Mouse (Mus musculus) forebrain, embryonic 11.5 days (tissue): Measurements from ENCODE around the gene Mfsd4b1. TPM values are rescaled to one million over a fixed set of nuclear protein-coding genes. Genes with fewer than 3 reads are reported as not detected.

Experiments used
- ATAC-seq: fragments of 200-750 bp; cut with Nextera tagmentation; replicated peaks from 2 replicates; pipeline ENCODE4 v1.8.0; 2017; ENCODE audit warnings: moderate TSS enrichment; ENCODE audit not compliant: low FRiP score
- DNase-seq: peaks from one replicate; pipeline ENCODE4 v3.0.0-alpha.2; 2017; ENCODE audit warnings: low spot score
- H3K27ac ChIP-seq: fragments of 300-500 bp; sonication (generic); 2 replicates; pipeline ENCODE4 v1.5.1; 2014; ENCODE audit warnings: low read depth, low read length
- H3K27me3 ChIP-seq: fragments of 300-500 bp; sonication (generic); 2 replicates; pipeline ENCODE4 v1.6.1; 2014; ENCODE audit warnings: mild to moderate bottlenecking, low read length, mixed read lengths; ENCODE audit not compliant: control insufficient read depth, insufficient read depth
- H3K36me3 ChIP-seq: fragments of 300-500 bp; sonication (generic); 2 replicates; pipeline ENCODE4 v1.6.1; 2014; ENCODE audit warnings: mild to moderate bottlenecking, low read length, moderate library complexity, mixed read lengths; ENCODE audit not compliant: control insufficient read depth, insufficient read depth
- H3K4me1 ChIP-seq: fragments of 300-500 bp; sonication (generic); replicated peaks from 2 replicates; pipeline ENCODE4 v1.6.1; 2014; ENCODE audit warnings: low read length, mixed read lengths; ENCODE audit not compliant: control insufficient read depth, insufficient read depth
- H3K4me2 ChIP-seq: fragments of 300-500 bp; sonication (generic); 2 replicates; pipeline ENCODE4 v1.6.1; 2014; ENCODE audit warnings: low read depth, mild to moderate bottlenecking, low read length, moderate library complexity, mixed read lengths; ENCODE audit not compliant: severe bottlenecking
- H3K4me3 ChIP-seq: fragments of 300-500 bp; sonication (generic); 2 replicates; pipeline ENCODE4 v1.5.1; 2014; ENCODE audit warnings: low read depth, low read length
- H3K9ac ChIP-seq: fragments of 300-500 bp; sonication (generic); 2 replicates; pipeline ENCODE4 v1.6.1; 2014; ENCODE audit warnings: low read length
- H3K9me3 ChIP-seq: fragments of 300-500 bp; sonication (generic); 2 replicates; pipeline ENCODE4 v1.6.1; 2016; ENCODE audit warnings: low read length, mixed read lengths; ENCODE audit not compliant: control insufficient read depth
- WGBS: fragments of 180-500 bp; shearing (Covaris S2); extraction: QIAGEN DNeasy Blood & Tissue Kit; methylation state at CpG from one replicate; pipeline ENCODE4 v1.1.7; 2014; 5-methylcytosine and 5-hydroxymethylcytosine counted together
- polyA plus RNA-seq: library from polyadenylated mRNA; unstranded; fragments of >200 nt; fragmentation: Nextera tagmentation; extraction: Ambion mirVana; gene quantifications from 2 replicates; pipeline ENCODE4 v1.2.1, GENCODE M21; 2014

Mfsd4b1 gene
- polyA plus RNA-seq, 1 experiment from 2014 or later = not detected

DNA sequence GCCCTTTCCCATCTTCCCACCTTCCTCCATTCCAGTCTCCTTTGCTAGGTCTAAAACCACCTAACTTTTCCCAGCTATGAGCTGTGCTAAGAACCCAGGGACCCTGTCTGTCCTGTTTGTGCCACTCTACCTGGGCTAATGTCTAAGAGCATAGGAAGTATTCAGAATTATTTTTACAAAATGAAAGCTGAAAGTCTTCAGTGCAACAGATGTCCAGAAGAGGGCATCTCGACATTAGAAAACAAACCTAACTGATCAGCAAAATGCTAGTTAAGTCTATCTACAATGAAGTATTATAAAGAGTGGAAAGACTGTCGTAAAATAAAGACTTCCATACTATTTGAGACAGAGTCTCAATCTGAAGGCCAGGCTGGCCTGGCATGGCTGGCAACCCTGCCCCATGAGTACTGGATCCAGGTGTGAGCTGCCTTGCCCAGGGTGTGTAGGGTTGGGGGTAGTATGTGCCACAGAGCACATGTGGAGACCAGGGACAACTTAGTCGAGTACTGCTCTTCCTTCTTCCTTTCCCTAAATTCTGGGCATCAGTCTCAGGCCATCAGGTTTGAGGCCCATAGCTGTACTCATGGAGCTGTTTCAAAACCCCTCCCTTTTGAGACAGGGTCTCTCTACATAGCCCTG lies 28.3 kb upstream of the Mfsd4b1 start:
- H3K27me3 ChIP-seq = no peaks in the 10 kb centered on the region
- 62% methylated on average over 3 of the region's 3 CpGs for WGBS
- no peak overlapping the region for H3K27ac ChIP-seq
- DNase-seq (no peak), ATAC-seq (no peak)
- no peaks in the 10 kb centered on the region for H3K36me3 ChIP-seq
- no peak overlapping the region for H3K4me2 ChIP-seq
- H3K4me1 ChIP-seq = no peaks in the 10 kb centered on the region
- H3K4me3 ChIP-seq = no peak overlapping the region
- H3K9me3 ChIP-seq = no peaks in the 10 kb centered on the region
- no peak overlapping the region for H3K9ac ChIP-seq

DNA sequence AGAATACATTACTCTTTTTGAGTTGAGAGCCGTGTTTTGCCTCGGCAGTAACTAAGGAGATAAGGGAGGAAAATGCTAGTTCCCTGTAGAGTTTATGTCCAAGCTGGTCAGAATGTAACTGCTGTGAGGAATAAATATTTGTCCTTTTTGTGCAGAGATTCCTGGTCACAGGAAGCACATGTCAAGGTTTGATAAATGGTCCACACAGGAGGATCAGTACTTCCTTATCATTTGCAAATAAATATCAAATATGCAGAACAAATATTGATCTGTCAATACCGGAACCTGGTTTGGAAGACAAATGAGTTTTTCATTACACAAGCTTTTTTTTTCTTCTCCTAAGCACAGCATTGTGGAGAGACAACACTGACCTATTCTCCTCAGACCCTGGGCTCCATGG lies 26.9 kb upstream of the Mfsd4b1 start:
- H3K27me3 ChIP-seq = no peaks in the 10 kb centered on the region
- H3K4me2 ChIP-seq = no peak overlapping the region
- no peaks in the 10 kb centered on the region for H3K9me3 ChIP-seq
- no peak overlapping the region for H3K9ac ChIP-seq
- H3K36me3 ChIP-seq = no peaks in the 10 kb centered on the region
- no peaks in the 10 kb centered on the region for H3K4me1 ChIP-seq
- no peak for ATAC-seq
- H3K27ac ChIP-seq = no peak overlapping the region
- WGBS = 86% methylated on average over 3 of the region's 3 CpGs
- no peak overlapping the region for H3K4me3 ChIP-seq
- peak; percentile 2 for DNase-seq

DNA sequence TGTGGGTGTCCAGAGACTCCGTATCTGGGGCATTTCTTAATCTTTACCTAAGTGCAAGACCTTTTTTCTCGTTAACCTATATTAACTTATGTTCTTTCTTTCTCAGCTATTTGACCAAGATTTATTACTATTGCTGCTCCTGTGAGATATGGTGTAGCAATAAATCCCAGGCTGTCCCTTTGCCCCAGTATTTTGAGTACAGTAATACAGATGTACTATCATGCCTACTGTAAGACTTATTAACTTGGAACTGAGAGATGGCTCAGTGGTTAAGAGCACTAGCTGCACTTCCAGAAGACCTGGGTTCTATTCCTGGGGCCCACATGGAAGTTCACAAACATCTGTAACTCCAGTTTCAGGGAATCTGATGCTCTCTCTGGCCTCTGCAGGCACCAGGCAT lies 25.7 kb upstream of the Mfsd4b1 start:
- no peak overlapping the region for H3K9ac ChIP-seq
- DNase-seq = no peak
- ATAC-seq = no peak
- H3K9me3 ChIP-seq = no peaks in the 10 kb centered on the region
- 87% methylated on average over 2 of the region's 2 CpGs for WGBS
- no peaks in the 10 kb centered on the region for H3K27me3 ChIP-seq
- H3K27ac ChIP-seq = no peak overlapping the region
- no peak overlapping the region for H3K4me3 ChIP-seq
- no peak overlapping the region for H3K4me2 ChIP-seq
- no peaks in the 10 kb centered on the region for H3K36me3 ChIP-seq
- H3K4me1 ChIP-seq = no peaks in the 10 kb centered on the region

DNA sequence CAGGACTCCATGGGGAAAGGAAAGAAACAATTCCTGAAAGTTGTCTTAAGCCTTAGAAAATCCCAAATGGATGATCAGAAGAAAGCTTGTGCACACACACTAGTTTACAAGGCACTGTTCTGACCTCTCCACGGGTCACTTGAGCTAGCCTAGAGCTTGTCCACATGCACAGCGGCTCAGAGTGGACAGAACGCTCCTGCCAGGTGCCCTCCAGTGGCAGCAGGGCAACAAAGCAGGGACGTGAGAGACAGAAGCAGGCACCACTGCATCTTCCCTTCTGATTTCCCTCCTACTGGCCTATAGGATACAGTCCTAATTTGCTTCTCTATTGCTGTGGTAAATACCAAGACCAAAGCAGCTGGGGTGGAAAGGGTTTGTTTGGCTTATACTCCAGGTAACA lies 16.3 kb upstream of the Mfsd4b1 start:
- H3K4me3 ChIP-seq = no peak overlapping the region
- no peak for ATAC-seq
- H3K9me3 ChIP-seq = no peaks in the 10 kb centered on the region
- no peak overlapping the region for H3K4me2 ChIP-seq
- H3K4me1 ChIP-seq = no peaks in the 10 kb centered on the region
- H3K27ac ChIP-seq = no peak overlapping the region
- no peaks in the 10 kb centered on the region for H3K27me3 ChIP-seq
- no peak overlapping the region for H3K9ac ChIP-seq
- H3K36me3 ChIP-seq = no peaks in the 10 kb centered on the region
- no peak for DNase-seq
- WGBS = 17% methylated on average over 4 of the region's 4 CpGs

DNA sequence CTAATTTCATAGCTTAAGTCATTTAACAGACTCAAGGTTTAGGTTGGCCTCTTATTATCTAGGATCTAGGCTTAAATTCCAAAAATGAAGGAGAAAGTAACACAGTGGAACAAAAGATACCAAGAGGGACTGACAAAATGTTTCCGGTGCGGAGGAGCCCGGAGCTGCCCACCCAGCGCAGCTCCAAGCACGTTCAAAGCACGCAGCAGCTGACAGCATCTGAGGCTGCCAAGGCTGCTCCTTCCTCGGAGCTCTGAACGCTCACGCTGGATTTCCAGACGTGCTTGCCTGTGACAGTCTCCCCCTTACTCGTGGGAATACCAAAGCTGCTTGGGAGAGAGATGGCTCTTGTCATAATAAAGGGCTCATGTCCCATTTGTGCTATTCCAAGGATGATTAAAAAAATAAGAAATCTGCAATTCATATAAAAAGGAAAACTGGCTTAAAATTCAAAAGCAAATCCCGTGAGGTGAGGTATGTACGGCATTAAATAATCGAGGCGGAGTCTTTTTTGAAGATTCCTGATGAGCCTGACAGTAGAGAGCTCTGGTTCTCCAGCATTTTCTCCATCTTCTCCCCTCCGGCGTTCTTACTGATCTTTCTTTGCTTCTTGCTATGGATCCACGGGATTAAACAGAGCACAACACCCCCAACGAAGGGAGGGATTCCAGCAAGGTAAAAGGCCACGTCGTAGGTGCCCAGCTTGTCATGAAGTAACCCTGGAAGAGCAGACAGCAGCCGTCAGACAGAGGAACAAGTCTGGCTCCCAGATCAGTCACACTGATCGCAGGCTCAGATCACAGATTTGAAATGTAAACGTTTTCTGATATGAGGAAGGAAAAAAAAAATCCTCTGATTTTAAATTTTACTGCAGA lies 11.9 kb upstream of the Mfsd4b1 start:
- H3K36me3 ChIP-seq = no peaks in the 10 kb centered on the region
- no peak for ATAC-seq
- DNase-seq = no peak
- no peaks in the 10 kb centered on the region for H3K27me3 ChIP-seq
- H3K27ac ChIP-seq = no peak overlapping the region
- H3K4me3 ChIP-seq = no peak overlapping the region
- H3K4me1 ChIP-seq = no peaks in the 10 kb centered on the region
- no peak overlapping the region for H3K9ac ChIP-seq
- no peaks in the 10 kb centered on the region for H3K9me3 ChIP-seq
- H3K4me2 ChIP-seq = no peak overlapping the region
- 81% methylated on average over 24 of the region's 24 CpGs for WGBS

DNA sequence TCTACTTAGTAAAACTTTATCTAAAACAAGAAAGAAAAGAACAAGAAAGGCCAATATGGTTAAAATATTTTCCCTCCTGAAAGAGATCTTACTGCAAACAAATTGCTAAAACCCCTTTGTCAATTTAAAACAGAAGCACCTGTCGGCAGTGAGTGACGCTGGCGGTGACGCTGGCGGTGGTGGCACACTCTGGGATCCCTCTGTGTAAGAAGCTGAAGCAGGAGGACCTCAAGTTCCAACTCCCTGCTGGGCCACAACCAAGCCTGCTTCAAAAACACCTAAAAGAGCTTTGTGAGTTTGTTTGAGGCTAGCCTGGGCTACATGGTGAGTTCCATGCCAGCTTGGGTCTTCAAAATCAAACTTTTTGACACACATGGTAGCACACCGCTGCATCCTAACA lies 9.9 kb upstream of the Mfsd4b1 start:
- Histone ChIP-seq H3K4me2 (no peak overlapping the region), H3K4me1 (no peaks in the 10 kb centered on the region), H3K27me3 (no peaks in the 10 kb centered on the region), H3K9me3 (no peaks in the 10 kb centered on the region), H3K4me3 (no peak overlapping the region), H3K9ac (no peak overlapping the region), H3K36me3 (no peaks in the 10 kb centered on the region), H3K27ac (no peak overlapping the region)
- ATAC-seq (no peak), DNase-seq (no peak)
- WGBS = 89% methylated on average over 6 of the region's 6 CpGs

DNA sequence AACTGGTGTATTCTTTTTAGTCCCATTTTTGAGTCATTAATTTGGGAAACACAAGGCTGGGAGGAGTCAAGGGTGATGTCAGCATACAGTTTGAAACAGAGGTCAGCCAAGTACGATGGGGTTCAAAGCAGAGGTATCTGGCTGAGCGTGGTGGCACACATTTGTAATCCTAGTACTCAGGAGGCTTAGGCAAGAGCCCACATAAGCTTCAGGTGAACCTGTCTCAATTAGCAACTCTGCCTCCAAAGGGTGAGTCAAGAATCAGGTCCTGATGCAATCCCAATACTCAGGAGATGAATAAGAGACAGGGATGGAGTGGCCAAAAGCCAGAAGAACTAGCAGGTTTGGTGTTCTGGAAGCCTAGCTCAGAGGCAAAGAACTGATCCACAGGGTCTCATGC lies 7.8 kb upstream of the Mfsd4b1 start:
- Histone ChIP-seq H3K4me1 (no peaks in the 10 kb centered on the region), H3K4me3 (no peak overlapping the region), H3K27me3 (no peaks in the 10 kb centered on the region), H3K36me3 (no peaks in the 10 kb centered on the region), H3K9ac (no peak overlapping the region), H3K9me3 (no peaks in the 10 kb centered on the region), H3K4me2 (no peak overlapping the region), H3K27ac (no peak overlapping the region)
- DNase-seq = no peak
- no peak for ATAC-seq
- WGBS = 84% methylated on average over 2 of the region's 2 CpGs

DNA sequence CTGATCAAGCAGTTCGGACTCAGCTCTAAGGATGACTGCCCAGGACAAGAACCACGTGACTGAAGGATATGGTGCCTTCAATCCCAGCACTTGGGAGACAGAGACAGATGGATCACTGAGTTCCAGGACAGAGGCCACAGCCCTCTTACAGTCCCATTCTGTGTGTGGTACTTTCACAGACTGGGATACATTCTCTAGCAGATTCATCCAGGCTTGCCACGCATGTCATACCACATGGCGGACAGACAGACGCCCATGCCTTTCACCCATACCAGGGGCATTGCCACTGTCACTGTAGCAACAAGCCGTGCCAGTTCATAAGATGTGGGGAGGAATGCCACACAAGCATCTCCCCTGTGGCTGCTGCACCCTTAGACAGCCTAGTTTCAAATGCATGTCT lies 5.6 kb upstream of the Mfsd4b1 start:
- H3K27me3 ChIP-seq = no peaks in the 10 kb centered on the region
- no peaks in the 10 kb centered on the region for H3K36me3 ChIP-seq
- H3K4me3 ChIP-seq = no peak overlapping the region
- H3K9me3 ChIP-seq = no peaks in the 10 kb centered on the region
- no peaks in the 10 kb centered on the region for H3K4me1 ChIP-seq
- H3K9ac ChIP-seq = no peak overlapping the region
- ATAC-seq = no peak
- no peak overlapping the region for H3K27ac ChIP-seq
- DNase-seq = no peak
- H3K4me2 ChIP-seq = no peak overlapping the region
- 91% methylated on average over 6 of the region's 6 CpGs for WGBS

DNA sequence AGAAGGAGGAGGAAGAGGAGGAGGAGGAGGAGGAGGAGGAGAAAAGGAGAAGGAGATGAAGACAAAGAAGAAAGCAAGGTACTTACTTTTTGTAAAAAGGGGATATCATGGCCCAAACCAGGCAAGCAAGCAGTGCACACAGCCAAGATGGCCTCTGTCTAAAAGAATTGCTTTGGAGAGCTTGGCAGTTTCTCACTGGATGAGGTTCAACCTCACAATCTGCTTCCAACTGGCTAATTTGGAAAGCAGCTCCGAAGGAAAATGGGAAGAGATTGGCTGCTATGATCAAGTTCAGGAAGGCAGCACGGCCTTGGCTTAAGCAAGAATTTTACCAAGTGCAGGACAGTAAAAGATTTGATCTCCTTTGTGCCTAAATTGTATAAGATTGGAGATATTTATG lies 4.5 kb upstream of the Mfsd4b1 start:
- Histone ChIP-seq H3K36me3 (no peaks in the 10 kb centered on the region), H3K27ac (no peak overlapping the region), H3K27me3 (no peaks in the 10 kb centered on the region), H3K9ac (no peak overlapping the region), H3K4me1 (peaks cover 2% of the 10 kb centered on the region; the same call in 1 of the 2 replicates), H3K4me2 (no peak overlapping the region), H3K4me3 (no peak overlapping the region), H3K9me3 (no peaks in the 10 kb centered on the region)
- 89% methylated on average over 2 of the region's 2 CpGs for WGBS
- DNase-seq (no peak), ATAC-seq (no peak)
